Mouse (Mus musculus): ENCODE results near the gene 6820408C15Rik. TPM values are rescaled to one million over a fixed set of nuclear protein-coding genes. Genes with fewer than 3 reads are reported as not detected.

Gene 6820408C15Rik
- total and polyA plus RNA-seq, 3 experiments = not detected

GRCm38 (mm10) chr2:152412526-152413157 lies 2.7 kb upstream of the 6820408C15Rik start:
- Histone ChIP-seq H3K9ac (ENCODE audit: insufficient read depth, low read depth) (no peak overlapping the region), H3K79me2 (replicated peaks; ENCODE audit: control insufficient read depth, extremely low read depth, insufficient read depth, poor library complexity, severe bottlenecking) (no peaks in the 10 kb centered on the region), H3K36me3 (replicated peaks in 1 of 2; ENCODE audit: control insufficient read depth in 1 of 2, insufficient read depth in 1 of 2, low read length in 1 of 2) (no peaks in the 10 kb centered on the region), H3K9me3 (replicated peaks; ENCODE audit: low read length) (peaks cover 30% of the 10 kb centered on the region), H3K27me3 (replicated peaks) (peaks cover 20% of the 10 kb centered on the region), H3K27ac (ENCODE audit: insufficient read depth, low read depth) (no peak overlapping the region), H3K4me3 (replicated peaks in 1 of 3; ENCODE audit: low read depth in 2 of 3, low read length in 2 of 3, poor library complexity in 1 of 3) (no peak overlapping the region), H3K4me2 (ENCODE audit: insufficient read depth, low read depth, poor library complexity, severe bottlenecking) (no peak overlapping the region), H3K4me1 (ENCODE audit: control insufficient read depth in 1 of 2, insufficient read depth in 2 of 2) (no peaks in the 10 kb centered on the region)
- DNase-seq (ENCODE audit: extremely low read depth) = no peak
- in situ Hi-C loops (cut with MboI; ENCODE audit: low pct_ligation_motif_present, low pct_unique_long_range_greater_than_20kb, low sequenced_read_pairs) (no loop called here), dilution Hi-C loops (cut with MboI; ENCODE audit: extremely low pct_ligation_motif_present, extremely low pct_unique_long_range_greater_than_20kb, low sequenced_read_pairs) (no loop called here)
- TF ChIP-seq KAT2A (IDR thresholded peaks at IDR 0.05; ENCODE audit: insufficient replicate concordance, low read length) = no peak
- TF ChIP-seq JUN (IDR thresholded peaks at IDR 0.05; ENCODE audit: insufficient read depth, low read depth, low read length) = no peak
- TF ChIP-seq MAX (IDR thresholded peaks at IDR 0.05; ENCODE audit: low read length) = no peak
- TF ChIP-seq ETS1 (conservative IDR thresholded peaks at IDR 0.05; ENCODE audit: low read depth, low read length) = no peak
- TF ChIP-seq EP300 (IDR thresholded peaks at IDR 0.05; ENCODE audit: low read length) = no peak
- TF ChIP-seq ZMIZ1 (IDR thresholded peaks at IDR 0.05; ENCODE audit: low read depth, low read length) = no peak
- TF ChIP-seq USF1 (IDR thresholded peaks at IDR 0.05; ENCODE audit: low read depth, low read length) = no peak
- no peak for TF ChIP-seq UBTF (IDR thresholded peaks at IDR 0.05; ENCODE audit: low read depth, low read length)
- TF ChIP-seq HCFC1 (IDR thresholded peaks at IDR 0.05; ENCODE audit: low read depth, low read length) = no peak
- TF ChIP-seq POLR2A (IDR thresholded peaks at IDR 0.05; ENCODE audit: low read depth, low read length) = no peak
- TF ChIP-seq TCF12 (IDR thresholded peaks at IDR 0.05; ENCODE audit: low read depth, low read length) = no peak
- TF ChIP-seq NELFE (IDR thresholded peaks at IDR 0.05; ENCODE audit: low read depth, low read length) = no peak

DNA sequence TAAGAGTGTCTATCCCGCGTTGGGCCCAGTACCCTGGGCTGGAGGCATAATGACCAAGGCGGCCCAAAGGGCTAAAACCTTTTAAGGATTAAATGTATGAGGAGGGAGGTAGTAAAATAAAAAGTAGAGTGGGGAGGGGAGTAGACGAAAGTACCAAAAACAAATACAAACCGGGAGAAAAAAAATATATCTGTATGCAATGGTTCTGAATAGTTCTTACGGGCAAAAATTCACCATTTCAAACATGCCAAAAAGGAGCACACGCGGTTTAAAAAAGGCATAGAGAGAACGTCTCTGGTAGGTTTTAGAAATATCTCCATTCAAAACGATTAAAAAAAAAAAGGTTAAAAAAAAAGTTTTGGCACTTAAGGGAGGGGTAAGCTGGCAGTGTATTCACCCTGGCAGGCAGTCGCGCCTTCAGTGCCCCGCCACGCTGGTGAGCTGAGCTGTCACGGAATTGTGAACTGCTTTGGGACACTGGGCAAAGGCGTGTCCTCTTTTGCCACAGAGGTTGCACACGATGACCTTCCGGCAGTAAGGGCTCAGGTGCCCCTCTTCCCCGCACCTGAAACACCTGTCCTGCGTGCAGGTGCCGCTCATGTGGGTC lies 2.1 kb upstream of the 6820408C15Rik start:
- Histone ChIP-seq H3K4me1 (ENCODE audit: control insufficient read depth in 1 of 2, insufficient read depth in 2 of 2) (no peaks in the 10 kb centered on the region), H3K4me2 (ENCODE audit: insufficient read depth, low read depth, poor library complexity, severe bottlenecking) (no peak overlapping the region), H3K79me2 (replicated peaks; ENCODE audit: control insufficient read depth, extremely low read depth, insufficient read depth, poor library complexity, severe bottlenecking) (no peaks in the 10 kb centered on the region), H3K4me3 (replicated peaks in 1 of 3; ENCODE audit: low read depth in 2 of 3, low read length in 2 of 3, poor library complexity in 1 of 3) (no peak overlapping the region), H3K27ac (ENCODE audit: insufficient read depth, low read depth) (no peak overlapping the region), H3K27me3 (replicated peaks) (peaks cover 20% of the 10 kb centered on the region), H3K36me3 (replicated peaks in 1 of 2; ENCODE audit: control insufficient read depth in 1 of 2, insufficient read depth in 1 of 2, low read length in 1 of 2) (no peaks in the 10 kb centered on the region), H3K9me3 (replicated peaks; ENCODE audit: low read length) (peaks cover 30% of the 10 kb centered on the region), H3K9ac (ENCODE audit: insufficient read depth, low read depth) (no peak overlapping the region)
- DNase-seq (ENCODE audit: extremely low read depth) = no peak
- in situ Hi-C loops (cut with MboI; ENCODE audit: low pct_ligation_motif_present, low pct_unique_long_range_greater_than_20kb, low sequenced_read_pairs) (no loop called here), dilution Hi-C loops (cut with MboI; ENCODE audit: extremely low pct_ligation_motif_present, extremely low pct_unique_long_range_greater_than_20kb, low sequenced_read_pairs) (no loop called here)
- TF ChIP-seq JUN (IDR thresholded peaks at IDR 0.05; ENCODE audit: insufficient read depth, low read depth, low read length) = no peak
- no peak for TF ChIP-seq ZC3H11A (IDR thresholded peaks at IDR 0.05; ENCODE audit: low read depth, low read length)
- TF ChIP-seq CHD2 (IDR thresholded peaks at IDR 0.05; ENCODE audit: low read length) = no peak
- no peak for TF ChIP-seq JUND (conservative IDR thresholded peaks at IDR 0.05; ENCODE audit: low read depth, low read length)
- no peak for TF ChIP-seq TBP (conservative IDR thresholded peaks at IDR 0.05; ENCODE audit: low read depth, low read length)
- no peak for TF ChIP-seq MEF2A (IDR thresholded peaks at IDR 0.05; ENCODE audit: borderline replicate concordance, low read depth, low read length)
- no peak for TF ChIP-seq PAX5 (IDR thresholded peaks at IDR 0.05; ENCODE audit: low read length)
- no peak for TF ChIP-seq HCFC1 (IDR thresholded peaks at IDR 0.05; ENCODE audit: low read depth, low read length)
- TF ChIP-seq RAD21 (IDR thresholded peaks at IDR 0.05; ENCODE audit: low read depth, low read length) = no peak
- no peak for TF ChIP-seq ETS1 (conservative IDR thresholded peaks at IDR 0.05; ENCODE audit: low read depth, low read length)
- no peak for TF ChIP-seq ZNF384 (IDR thresholded peaks at IDR 0.05; ENCODE audit: low read depth, low read length)
- TF ChIP-seq ELF1 (IDR thresholded peaks at IDR 0.05; ENCODE audit: low read depth, low read length) = no peak
- TF ChIP-seq GABPA (IDR thresholded peaks at IDR 0.05; ENCODE audit: insufficient replicate concordance, low read depth, low read length) = no peak
- TF ChIP-seq MAZ (IDR thresholded peaks at IDR 0.05; ENCODE audit: low read depth, low read length) = no peak
- TF ChIP-seq E2F4 (IDR thresholded peaks at IDR 0.05; ENCODE audit: insufficient replicate concordance, low read depth, low read length) = no peak

Data from CH12.LX (cell line).